Mouse (Mus musculus) CD8-positive naive resting alpha-beta T cell, adult 57 days (primary cell): ENCODE data around the gene Ecel1. TPM values are rescaled to one million over a fixed set of nuclear protein-coding genes. Genes with fewer than 3 reads are reported as not detected.

Experiments
- total RNA-seq: library from RNA; stranded (reverse); gene quantifications from one replicate; pipeline ENCODE4 v1.2.4, GENCODE M21; 2023

The Ecel1 gene
- not detected for total RNA-seq

DNA sequence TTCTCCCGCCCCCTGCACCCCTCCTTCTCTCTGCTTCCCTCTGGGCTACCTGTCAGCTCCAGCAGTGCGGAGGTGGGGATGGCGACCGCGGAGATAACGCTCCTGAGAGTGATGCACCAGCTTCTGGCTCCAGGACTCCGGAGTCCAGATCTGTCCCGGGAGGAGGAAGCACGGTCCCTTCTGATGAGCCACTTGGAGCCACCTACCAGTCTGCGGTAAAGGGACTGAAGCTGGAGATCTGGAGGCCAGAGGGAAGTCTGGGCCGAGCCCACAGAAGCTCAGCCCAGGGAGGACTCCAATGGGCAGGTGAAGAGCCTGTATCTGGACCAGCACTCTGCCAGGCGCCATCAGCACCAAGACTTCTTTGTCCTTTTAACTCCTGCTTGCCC is at the start of gene Ecel1:
Gene Ecel1 (minus strand): TSS at position 323 of the 389 bp plus-strand sequence.

DNA sequence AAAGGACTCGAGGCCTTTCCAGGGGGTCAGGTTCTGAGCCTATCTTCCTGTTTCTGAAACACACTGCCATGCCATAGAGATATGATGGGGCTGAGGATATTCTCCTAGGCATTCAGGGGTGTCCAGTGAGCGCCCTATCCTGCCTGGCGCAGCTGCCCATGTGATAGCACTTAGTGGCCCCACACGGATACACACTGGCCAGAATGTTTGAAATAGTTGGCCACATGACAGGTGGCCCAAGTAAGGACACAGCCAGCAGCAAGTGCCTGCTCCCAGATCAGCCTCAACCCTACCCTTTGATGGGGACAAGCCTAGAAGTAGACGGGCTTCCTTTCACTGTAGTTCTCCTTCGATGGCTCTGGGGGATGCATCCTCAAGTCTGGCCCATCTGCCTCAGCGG is 48.1 kb upstream of the Ecel1 start, which contains the start of gene Chrng:
Gene Chrng (plus strand): TSS at position 193 of the 400 bp plus-strand sequence.

GRCm38 (mm10) chr1:87190429-87190828 is 34.1 kb upstream of the Ecel1 start, which contains the start of gene Chrnd:
Chrnd (plus strand) TSS chr1:87190607.

DNA sequence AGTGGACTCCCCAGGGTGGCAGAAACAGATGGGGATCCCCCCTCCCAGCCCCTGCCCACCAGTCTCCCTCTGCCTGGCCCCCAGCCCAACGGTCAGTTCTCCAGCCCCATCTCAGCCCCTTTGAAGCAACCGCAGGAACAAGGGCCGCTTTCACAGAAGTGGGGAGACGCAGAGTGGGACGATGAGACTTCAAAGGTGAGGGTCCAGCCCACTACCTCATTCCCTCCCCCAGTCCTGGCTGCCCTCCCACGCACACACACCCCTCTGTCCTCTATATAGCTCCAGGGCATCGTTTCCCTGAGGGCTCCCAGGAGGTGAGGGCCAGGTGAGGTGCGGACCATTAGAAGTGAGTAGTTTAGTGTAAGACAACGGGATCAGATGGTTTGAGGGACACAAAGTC is 26.7 kb upstream of the Ecel1 start, which contains the start of gene Prss56:
Gene Prss56 (plus strand): TSS at position 301 of the 400 bp plus-strand sequence.

GRCm38 (mm10) chr1:87124673-87125072 is 31.6 kb downstream of the Ecel1 start, which contains the start of gene Akp3:
Akp3 (plus strand) TSS chr1:87124973.

DNA sequence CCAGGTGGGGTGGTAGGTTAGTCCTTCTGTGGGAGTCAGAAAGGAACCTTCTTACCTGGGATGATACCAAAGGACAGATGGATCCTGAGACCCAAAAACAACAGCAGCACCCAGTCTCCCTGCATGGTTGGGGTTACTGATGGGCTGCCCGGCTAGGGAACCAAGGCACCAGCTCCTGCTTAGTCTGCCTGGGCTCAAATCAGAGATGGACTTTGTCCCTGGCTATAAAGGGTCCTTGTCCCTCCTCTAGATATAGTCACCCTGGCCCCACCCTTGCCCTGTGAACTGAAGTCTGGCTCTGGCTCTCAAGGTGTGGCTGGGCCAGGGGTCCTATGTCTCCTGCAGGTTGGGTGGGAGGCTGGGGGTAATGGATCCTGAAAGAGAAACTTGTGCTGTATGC is 54.9 kb downstream of the Ecel1 start, which contains the start of gene Alpi:
Gene Alpi (minus strand): TSS at position 196 of the 400 bp plus-strand sequence.

Other genes starting within 250 kb of the Ecel1 start
- not detected for gene Alppl2, start 66.6 kb downstream of the Ecel1 start, total RNA-seq
- not detected for gene Alpi, start 54.9 kb downstream of the Ecel1 start, total RNA-seq
- not detected for gene Akp3, start 31.5 kb downstream of the Ecel1 start, total RNA-seq
- not detected for gene Prss56, start 26.8 kb upstream of the Ecel1 start, total RNA-seq
- gene Chrnd, start 34.1 kb upstream of the Ecel1 start, total RNA-seq: not detected
- not detected for gene Chrng, start 48.1 kb upstream of the Ecel1 start, total RNA-seq
- gene Eif4e2, start 57.4 kb upstream of the Ecel1 start, total RNA-seq: 134 TPM
- gene Efhd1, start 107.8 kb upstream of the Ecel1 start, total RNA-seq: 0.31 TPM
- gene Gigyf2, start 170.5 kb upstream of the Ecel1 start, total RNA-seq: 120 TPM
- not detected for gene Kcnj13, start 238.2 kb upstream of the Ecel1 start, total RNA-seq